Mouse (Mus musculus) CH12.LX (cell line): ENCODE results near the gene Slc26a10. TPM values are rescaled to one million over a fixed set of nuclear protein-coding genes. Genes with fewer than 3 reads are reported as not detected.

Experiments
- DNase-seq: peaks from one replicate; pipeline ENCODE4 v3.0.0-alpha.2; 2013; ENCODE audit errors: extremely low read depth
- H3K27ac ChIP-seq: 2 replicates; pipeline ENCODE4 v1.5.1; 2012; ENCODE audit warnings: low read depth, mild to moderate bottlenecking, control low read depth, moderate library complexity; ENCODE audit not compliant: insufficient read depth
- H3K27me3 ChIP-seq: replicated peaks from 2 replicates; pipeline ENCODE3; 2012; ENCODE audit warnings: inconsistent platforms
- H3K36me3 ChIP-seq, 2 experiments: replicated peaks in 1 of 2; 2 replicates each; pipeline versions ENCODE3 to v1.6.1; 2012; ENCODE audit warnings: inconsistent platforms in 1 of 2, low read length in 1 of 2, mild to moderate bottlenecking in 1 of 2, mixed read lengths in 1 of 2, moderate library complexity in 1 of 2; ENCODE audit not compliant: control insufficient read depth in 1 of 2, insufficient read depth in 1 of 2
- H3K4me1 ChIP-seq, 2 experiments: 2 replicates each; pipeline ENCODE4 v1.6.1; 2012; ENCODE audit warnings: inconsistent platforms in 1 of 2, moderate library complexity in 1 of 2; ENCODE audit not compliant: insufficient read depth in 2 of 2, control insufficient read depth in 1 of 2
- H3K4me2 ChIP-seq: 2 replicates; pipeline ENCODE4 v1.6.1; 2012; ENCODE audit warnings: low read depth, mild to moderate bottlenecking, control low read depth; ENCODE audit not compliant: poor library complexity, insufficient read depth, severe bottlenecking
- H3K4me3 ChIP-seq, 3 experiments: fragments of 150-350 bp in 1 of 3; sonication (generic) in 1 of 3; replicated peaks in 1 of 3; 2 replicates each; pipeline versions ENCODE3 to v1.5.1; 2011 to 2012; ENCODE audit warnings: low read depth in 2 of 3, low read length in 2 of 3, mild to moderate bottlenecking in 2 of 3, moderate library complexity in 2 of 3, control low read depth in 1 of 3, improper control_type of control experiment in 1 of 3, inconsistent platforms in 1 of 3, mixed read lengths in 1 of 3; ENCODE audit not compliant: poor library complexity in 1 of 3
- H3K79me2 ChIP-seq: replicated peaks from 2 replicates; pipeline ENCODE4 v1.6.1; 2012; ENCODE audit warnings: mild to moderate bottlenecking, moderate library complexity; ENCODE audit not compliant: control insufficient read depth, poor library complexity, insufficient read depth, severe bottlenecking; ENCODE audit errors: extremely low read depth
- H3K9ac ChIP-seq: 2 replicates; pipeline ENCODE4 v1.6.1; 2012; ENCODE audit warnings: low read depth, mild to moderate bottlenecking, control low read depth, moderate library complexity; ENCODE audit not compliant: insufficient read depth
- H3K9me3 ChIP-seq: replicated peaks from 2 replicates; pipeline ENCODE3; 2012; ENCODE audit warnings: low read length, inconsistent platforms, mixed read lengths
- BHLHE40 ChIP-seq: IDR thresholded peaks from 2 replicates; pipeline ENCODE4 v1.6.1; 2011; ENCODE audit warnings: mild to moderate bottlenecking, low read depth, low read length, improper control_type of control experiment
- CHD1 ChIP-seq: IDR thresholded peaks from 2 replicates; pipeline ENCODE4 v1.6.1; 2012; ENCODE audit warnings: low read depth, low read length, improper control_type of control experiment, inconsistent platforms
- CTCF ChIP-seq, 2 experiments: IDR thresholded peaks in 1 of 2; conservative IDR thresholded peaks in 1 of 2; 2 replicates each; pipeline ENCODE4 v1.5.1; 2011 to 2012; ENCODE audit warnings: low read depth in 2 of 2, low read length in 2 of 2, improper control_type of control experiment in 1 of 2, inconsistent platforms in 1 of 2, mild to moderate bottlenecking in 1 of 2, moderate library complexity in 1 of 2
- E2F4 ChIP-seq: IDR thresholded peaks from 2 replicates; pipeline ENCODE4 v1.6.1; 2011; ENCODE audit warnings: low read depth, low read length, improper control_type of control experiment; ENCODE audit not compliant: insufficient replicate concordance
- ETS1 ChIP-seq: conservative IDR thresholded peaks from 2 replicates; pipeline ENCODE4 v1.6.1; 2012; ENCODE audit warnings: low read depth, mild to moderate bottlenecking, inconsistent platforms, low read length, improper control_type of control experiment, moderate library complexity
- GABPA ChIP-seq: IDR thresholded peaks from 2 replicates; pipeline ENCODE4 v1.6.1; 2012; ENCODE audit warnings: low read depth, low read length, improper control_type of control experiment, inconsistent platforms; ENCODE audit not compliant: insufficient replicate concordance
- HCFC1 ChIP-seq: IDR thresholded peaks from 2 replicates; pipeline ENCODE4 v1.6.1; 2012; ENCODE audit warnings: low read depth, mild to moderate bottlenecking, inconsistent platforms, low read length, improper control_type of control experiment
- JUND ChIP-seq: conservative IDR thresholded peaks from 2 replicates; pipeline ENCODE4 v1.6.1; 2011; ENCODE audit warnings: low read depth, low read length, improper control_type of control experiment
- KAT2A ChIP-seq: IDR thresholded peaks from 2 replicates; pipeline ENCODE4 v1.6.1; 2012; ENCODE audit warnings: low read length, improper control_type of control experiment, inconsistent platforms; ENCODE audit not compliant: insufficient replicate concordance
- MAFK ChIP-seq: IDR thresholded peaks from 2 replicates; pipeline ENCODE4 v1.6.1; 2011; ENCODE audit warnings: low read length, improper control_type of control experiment; ENCODE audit not compliant: insufficient replicate concordance
- MYC ChIP-seq: IDR thresholded peaks from 2 replicates; pipeline ENCODE4 v1.6.1; 2011; ENCODE audit warnings: low read depth, mild to moderate bottlenecking, improper control_type of control experiment, low read length
- NELFE ChIP-seq: IDR thresholded peaks from 2 replicates; pipeline ENCODE4 v1.6.1; 2011; ENCODE audit warnings: low read depth, low read length, improper control_type of control experiment
- PAX5 ChIP-seq: IDR thresholded peaks from 2 replicates; pipeline ENCODE4 v1.6.1; 2012; ENCODE audit warnings: low read length, inconsistent platforms, mixed read lengths
- RAD21 ChIP-seq: IDR thresholded peaks from 2 replicates; pipeline ENCODE4 v1.6.1; 2011; ENCODE audit warnings: low read depth, mild to moderate bottlenecking, low read length, improper control_type of control experiment, moderate library complexity
- RCOR1 ChIP-seq: conservative IDR thresholded peaks from 2 replicates; pipeline ENCODE4 v1.6.1; 2012; ENCODE audit warnings: low read depth, mild to moderate bottlenecking, inconsistent platforms, low read length, improper control_type of control experiment
- TBP ChIP-seq: conservative IDR thresholded peaks from 2 replicates; pipeline ENCODE4 v1.6.1; 2011; ENCODE audit warnings: low read depth, low read length, improper control_type of control experiment
- TCF12 ChIP-seq: IDR thresholded peaks from 2 replicates; pipeline ENCODE4 v1.6.1; 2014; ENCODE audit warnings: low read depth, mild to moderate bottlenecking, inconsistent platforms, low read length, improper control_type of control experiment
- UBTF ChIP-seq: IDR thresholded peaks from 2 replicates; pipeline ENCODE4 v1.6.1; 2012; ENCODE audit warnings: low read depth, mild to moderate bottlenecking, inconsistent platforms, low read length, improper control_type of control experiment, moderate library complexity
- USF1 ChIP-seq: IDR thresholded peaks from 2 replicates; pipeline ENCODE4 v1.6.1; 2014; ENCODE audit warnings: low read depth, mild to moderate bottlenecking, inconsistent platforms, low read length, improper control_type of control experiment
- ZMIZ1 ChIP-seq: IDR thresholded peaks from 2 replicates; pipeline ENCODE4 v1.6.1; 2012; ENCODE audit warnings: low read depth, mild to moderate bottlenecking, inconsistent platforms, low read length, improper control_type of control experiment
- ZNF384 ChIP-seq: IDR thresholded peaks from 2 replicates; pipeline ENCODE4 v1.6.1; 2012; ENCODE audit warnings: low read depth, low read length, improper control_type of control experiment, inconsistent platforms
- dilution Hi-C: fragments of 300-500 bp; cut with MboI; formaldehyde crosslinking; loops from 2 replicates; pipeline ENCODE4 v1.14.3; 2020; ENCODE audit warnings: low sequenced_read_pairs; ENCODE audit not compliant: extremely low pct_unique_long_range_greater_than_20kb, extremely low pct_ligation_motif_present
- in situ Hi-C: fragments of 300-500 bp; cut with MboI; formaldehyde crosslinking; loops from 3 replicates; pipeline ENCODE4 v1.14.3; 2019; ENCODE audit warnings: low sequenced_read_pairs, low pct_ligation_motif_present, low pct_unique_long_range_greater_than_20kb, mixed read lengths
- polyA plus RNA-seq: library from polyadenylated mRNA; unstranded; fragments of >175 nt; gene quantifications from 2 replicates; pipeline ENCODE4 v1.2.1, GENCODE M21; 2012; ENCODE audit warnings: low read depth; ENCODE audit not compliant: insufficient read length
- total RNA-seq, 2 experiments: library from RNA; depleted of rRNA; stranded (reverse); fragments of 300-350 nt in 1 of 2; fragments of >200 nt in 1 of 2; gene quantifications; 2 replicates each; pipeline ENCODE4 v1.2.3; 2012 to 2014

Gene Slc26a10
- total and polyA plus RNA-seq, 3 experiments: 0.05 to 1.7 (median 0.16) TPM

DNA sequence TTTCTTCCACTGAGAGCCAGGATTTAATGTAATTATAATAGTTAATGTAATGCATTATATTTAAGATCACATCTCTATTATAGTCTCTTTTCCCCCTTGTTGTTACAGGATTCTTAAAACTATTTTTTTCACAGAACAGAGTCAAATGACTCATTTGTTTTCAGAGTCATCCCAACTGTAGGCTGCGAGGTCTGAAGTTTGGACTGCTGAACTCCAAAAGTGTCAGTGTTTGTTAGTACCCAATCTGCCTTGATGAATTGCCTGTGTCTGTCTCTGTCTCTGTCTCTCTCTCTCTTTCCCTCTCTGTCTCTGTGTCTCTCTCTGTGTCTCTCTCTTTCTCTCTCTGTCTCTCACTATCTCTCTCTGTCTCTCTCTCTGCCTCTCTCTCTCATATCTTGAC, 23.9 kb downstream of the Slc26a10 start:
- Histone ChIP-seq H3K4me1 (no peaks in the 10 kb centered on the region), H3K9me3 (peaks cover 3% of the 10 kb centered on the region), H3K27me3 (no peaks in the 10 kb centered on the region), H3K27ac (no peak overlapping the region), H3K36me3 (no peaks in the 10 kb centered on the region), H3K4me3 (no peak overlapping the region), H3K9ac (no peak overlapping the region), H3K4me2 (no peak overlapping the region), H3K79me2 (no peaks in the 10 kb centered on the region)
- dilution Hi-C loops (no loop called here), in situ Hi-C loops (no loop called here)
- no peak for TF ChIP-seq KAT2A
- TF ChIP-seq TBP: no peak
- TF ChIP-seq E2F4: no peak
- TF ChIP-seq ZNF384: no peak
- TF ChIP-seq TCF12: no peak
- TF ChIP-seq HCFC1: no peak
- no peak for TF ChIP-seq UBTF
- no peak for TF ChIP-seq MAFK
- TF ChIP-seq PAX5: no peak
- TF ChIP-seq JUND: no peak
- no peak for TF ChIP-seq RAD21
- TF ChIP-seq RCOR1: no peak
- TF ChIP-seq BHLHE40: no peak
- no peak for DNase-seq

DNA sequence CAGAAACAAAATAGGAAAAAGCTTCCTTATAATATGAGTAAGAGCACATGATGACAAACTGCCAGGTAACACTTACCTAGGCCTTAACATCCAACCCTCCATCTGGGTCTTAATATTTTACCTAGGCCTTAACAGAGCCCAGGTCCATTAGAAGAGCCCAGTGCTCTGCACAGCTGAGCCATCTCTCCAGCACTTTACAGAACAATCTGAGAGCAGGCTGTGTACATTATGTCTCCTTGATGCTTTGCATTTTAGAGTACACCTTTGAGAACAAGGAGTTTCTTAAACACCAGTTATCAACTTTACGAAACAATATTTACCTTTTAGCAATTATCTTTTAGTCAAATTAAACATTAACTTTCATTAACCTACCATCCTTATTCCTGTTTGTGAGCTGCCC, 24.4 kb downstream of the Slc26a10 start:
- no peaks in the 10 kb centered on the region for H3K4me1 ChIP-seq
- dilution Hi-C loops (no loop called here), in situ Hi-C loops (no loop called here)
- no peaks in the 10 kb centered on the region for H3K36me3 ChIP-seq
- H3K27me3 ChIP-seq: no peaks in the 10 kb centered on the region
- no peak for DNase-seq
- H3K79me2 ChIP-seq: no peaks in the 10 kb centered on the region
- H3K9me3 ChIP-seq: peaks cover 3% of the 10 kb centered on the region
- TF ChIP-seq JUND (no peak), ZMIZ1 (no peak), USF1 (no peak)
- H3K27ac ChIP-seq: no peak overlapping the region
- H3K4me2 ChIP-seq: no peak overlapping the region
- H3K9ac ChIP-seq: no peak overlapping the region
- H3K4me3 ChIP-seq: no peak overlapping the region

DNA sequence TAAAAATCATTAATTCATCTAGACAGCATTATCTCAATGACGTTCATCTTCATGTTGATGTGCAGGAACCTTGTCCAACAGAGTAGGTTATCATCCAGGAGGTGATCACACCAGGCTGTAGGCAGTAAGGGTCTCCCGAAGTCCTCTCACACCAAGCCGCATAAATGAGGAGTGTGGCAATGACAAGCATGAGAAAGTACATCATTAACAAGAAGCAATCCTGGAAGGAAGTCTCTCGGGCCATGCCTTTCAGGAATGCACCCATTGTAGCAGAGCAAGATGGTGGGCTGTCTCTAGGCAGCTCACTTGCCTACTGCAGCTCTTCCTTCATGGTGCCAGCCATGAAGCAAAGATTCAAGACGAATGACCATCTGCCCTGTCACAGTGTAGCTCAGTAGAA, 25.8 kb downstream of the Slc26a10 start:
- in situ Hi-C loops: no loop called here

More for the DNA sequence above, 25.8 kb downstream of the Slc26a10 start:
- no peak for DNase-seq
- no peak overlapping the region for H3K27ac ChIP-seq
- no peak overlapping the region for H3K4me2 ChIP-seq
- H3K27me3 ChIP-seq: no peaks in the 10 kb centered on the region
- H3K9me3 ChIP-seq: peaks cover 3% of the 10 kb centered on the region
- TF ChIP-seq ETS1 (no peak), ZNF384 (no peak), RCOR1 (no peak), GABPA (no peak), NELFE (no peak), CTCF (conservative IDR thresholded peaks at IDR 0.05 in 1 of 2, IDR thresholded peaks at IDR 0.05 in 1 of 2; ENCODE audit: low read depth in 2 of 2, low read length in 2 of 2) (no peak), BHLHE40 (no peak), MYC (no peak), CHD1 (no peak)
- no peak overlapping the region for H3K4me3 ChIP-seq
- 0 out of 4 replicates have a peak, but pooled peaks cover 0 to 2% of the 10 kb centered on the region in 2 experiments for H3K4me1 ChIP-seq
- no peak overlapping the region for H3K9ac ChIP-seq
- H3K79me2 ChIP-seq: no peaks in the 10 kb centered on the region
- no peaks in the 10 kb centered on the region for H3K36me3 ChIP-seq
- dilution Hi-C loops: no loop called here
